Mouse (Mus musculus): ENCODE data around the gene Rtl8a.

- TF ChIP-seq CTCF (IDR thresholded peaks at IDR 0.05; ENCODE audit: low read depth), result peak; percentile 79
- TF ChIP-seq EP300 (optimal IDR thresholded peaks at IDR 0.05), result no peak
These were observed 32.9 kb downstream of the Rtl8a start for GRCm38 (mm10) chrX:53610571-53610970.

All from stomach, postnatal 0 days (tissue).